Comparison of ENCODE assay signal across 19 mouse cellular contexts in the genomic region with DNA sequence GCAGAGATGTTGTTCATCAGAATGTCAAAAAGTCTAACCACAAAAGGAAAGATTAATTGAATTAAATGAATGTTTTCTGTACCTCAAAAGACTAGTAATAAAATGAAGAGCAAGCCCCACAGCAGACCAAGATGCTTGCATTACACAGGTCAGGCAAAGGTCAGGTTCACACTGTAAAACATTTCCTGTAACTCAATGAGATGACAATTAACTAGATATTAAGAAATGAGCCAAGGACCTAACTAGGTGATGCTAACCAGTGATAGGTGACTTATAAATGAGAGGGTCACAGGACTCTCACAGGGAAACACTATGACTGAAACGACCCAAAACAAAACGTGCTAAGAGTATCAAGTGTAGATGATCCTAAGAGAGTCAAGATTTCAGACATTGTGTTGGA. TPM values are rescaled to one million over a fixed set of nuclear protein-coding genes. Genes with fewer than 3 reads are reported as not detected.
A peak's percentile ranks its signal among the peaks of the same experiment; 100 is the strongest.
DNase-seq lines count a peak whose midpoint lies in the region; ATAC-seq and TF ChIP-seq lines count a peak whose summit lies in the region.
"Had no signal": no experiment of that assay in that cellular context is flagged by ENCODE, and none has a peak within 500 bp of the region (broad histone marks: within the 10 kb centered on the region; RNA-seq: fewer than 3 reads in every experiment).

No protein-coding gene starts in this region.

- TF ChIP-seq CTCF in Patski (IDR thresholded peaks at IDR 0.05) = no peak

- ATAC-seq in Patski = no peak
- ATAC-seq: activated CD4-positive, CD25-positive, alpha-beta regulatory T cell, adult 4 months; forebrain, embryonic 13.5 days; forebrain, embryonic 15.5 days had no signal

- CTCF ChIA-PET in Patski (lab: Charles Lee) = no interaction called here

- POLR2A ChIA-PET in Patski (lab: Charles Lee) = interaction anchor here (0.9 kb wide), 1 partner anchor 12 kb away, joined by 3 read pairs; no protein-coding TSS in a partner anchor

- in situ Hi-C loops in Patski (cut with MboI; ENCODE audit: low pct_unique_long_range_greater_than_20kb) = no loop called here

- DNase-seq in kidney, adult 8-10 months = peak; percentile 20 to 43
- DNase-seq in kidney, adult 18-20 months = no peak
- peak; percentile 19 for DNase-seq in kidney, postnatal 14 days
- DNase-seq in kidney, postnatal 10 days = no peak
- peak; percentile 35 for DNase-seq in Patski (ENCODE audit: low read depth, low spot score)
- DNase-seq in layer of hippocampus, adult 9-10 months (ENCODE audit: low spot score) = no peak
- DNase-seq: adrenal gland, adult 8-10 months; adrenal gland, postnatal 14 days; adrenal gland, postnatal 36 days; cerebellum, adult 11-12 months; cerebellum, adult 2 months; cerebellum, adult 9-10 months; cerebellum, postnatal 10 days; cerebellum, postnatal 25 days had no signal

- H3K27me3 ChIP-seq in Patski = no peaks in the 10 kb centered on the region
- H3K27me3 ChIP-seq: embryonic facial prominence, embryonic 12.5 days; forebrain, embryonic 13.5 days; forebrain, embryonic 15.5 days had no signal

RNA-seq across cellular contexts. Expression of gene D7Ertd443e, which starts 43.2 kb away (rescaled TPM):
- polyA plus RNA-seq in Patski (2021) = 0.31 TPM
- polyA plus RNA-seq: activated CD4-positive, CD25-positive, alpha-beta regulatory T cell, adult 4 months; forebrain, embryonic 11.5 days; forebrain, embryonic 15.5 days had no signal

Comparison
In these comparisons a context has a peak if more than half of its experiments do, and no peak if none do; other contexts are left out.
1. DNase-seq: peak in kidney, adult 8-10 months (2 of 2), kidney, postnatal 14 days (single experiment) and Patski (single experiment); none in kidney, adult 18-20 months (single experiment), kidney, postnatal 10 days (single experiment) and layer of hippocampus, adult 9-10 months (single experiment).